33 mouse cellular contexts compared by ENCODE assay signal in genomic region chr3:141914588-141914987, GRCm38 (mm10).
"Had no signal": no experiment of that assay in that cellular context is flagged by ENCODE, and none has a peak within 500 bp of the region (broad histone marks: within the 10 kb centered on the region; RNA-seq: fewer than 3 reads in every experiment).

No protein-coding gene starts in this region.

- DNase-seq: left cerebral cortex, postnatal 4 days; liver; liver, embryonic 13.5 days; liver, postnatal 0 days; lung, adult 18-20 months; lung, adult 2 months; lung, embryonic 14.5 days; lung, postnatal 10 days; lung, postnatal 14 days; lung, postnatal 36 days; lung, postnatal 4 days; midbrain, embryonic 14.5 days had no signal

- H3K4me3 ChIP-seq: limb, embryonic 10.5 days; limb, embryonic 12.5 days; limb, embryonic 13.5 days; limb, embryonic 15.5 days; liver, embryonic 12.5 days; liver, embryonic 13.5 days; liver, embryonic 15.5 days; lung, embryonic 15.5 days; megakaryocyte, embryonic 14.5 days; midbrain, embryonic 10.5 days; midbrain, embryonic 12.5 days; midbrain, embryonic 13.5 days; midbrain, embryonic 15.5 days; myocyte; neural tube, embryonic 12.5 days; neural tube, embryonic 13.5 days had no signal

- H3K9ac ChIP-seq: limb, embryonic 12.5 days; limb, embryonic 13.5 days; limb, embryonic 15.5 days; liver, embryonic 12.5 days; liver, embryonic 13.5 days; liver, embryonic 14.5 days; liver, embryonic 15.5 days; liver, postnatal 0 days; lung, embryonic 14.5 days; lung, embryonic 15.5 days; midbrain, embryonic 12.5 days; midbrain, embryonic 13.5 days; midbrain, embryonic 15.5 days; neural tube, embryonic 12.5 days; neural tube, embryonic 13.5 days had no signal

- H3K9me3 ChIP-seq: limb, embryonic 10.5 days; limb, embryonic 12.5 days; limb, embryonic 13.5 days; limb, embryonic 15.5 days; liver, embryonic 12.5 days; liver, embryonic 13.5 days; liver, embryonic 15.5 days; lung, embryonic 15.5 days; megakaryocyte, embryonic 14.5 days; midbrain, embryonic 10.5 days; midbrain, embryonic 12.5 days; midbrain, embryonic 13.5 days; midbrain, embryonic 15.5 days; neural tube, embryonic 12.5 days; neural tube, embryonic 13.5 days had no signal

- H3K4me1 ChIP-seq: limb, embryonic 15.5 days; liver, embryonic 12.5 days; liver, embryonic 13.5 days; liver, embryonic 15.5 days; megakaryocyte, embryonic 14.5 days; midbrain, embryonic 10.5 days; midbrain, embryonic 13.5 days; midbrain, embryonic 15.5 days; neural tube, embryonic 13.5 days had no signal

- H3K27me3 ChIP-seq: limb, embryonic 15.5 days; liver, embryonic 12.5 days; liver, embryonic 13.5 days; liver, embryonic 15.5 days; lung, embryonic 15.5 days; megakaryocyte, embryonic 14.5 days; midbrain, embryonic 12.5 days; midbrain, embryonic 13.5 days; midbrain, embryonic 15.5 days; neural tube, embryonic 12.5 days; neural tube, embryonic 13.5 days had no signal

- H3K27ac ChIP-seq: limb, embryonic 10.5 days; limb, embryonic 12.5 days; limb, embryonic 13.5 days; limb, embryonic 15.5 days; liver, embryonic 12.5 days; liver, embryonic 13.5 days; liver, embryonic 14.5 days; liver, embryonic 15.5 days; lung, embryonic 15.5 days; macrophage; midbrain, embryonic 10.5 days; midbrain, embryonic 12.5 days; midbrain, embryonic 13.5 days; midbrain, embryonic 15.5 days; neural tube, embryonic 12.5 days; neural tube, embryonic 13.5 days had no signal

- H3K4me2 ChIP-seq: limb, embryonic 12.5 days; limb, embryonic 13.5 days; limb, embryonic 15.5 days; liver, embryonic 11.5 days; liver, embryonic 12.5 days; liver, embryonic 13.5 days; liver, embryonic 15.5 days; lung, embryonic 14.5 days; lung, embryonic 15.5 days; midbrain, embryonic 11.5 days; midbrain, embryonic 12.5 days; midbrain, embryonic 13.5 days; midbrain, embryonic 15.5 days; neural tube, embryonic 12.5 days; neural tube, embryonic 13.5 days had no signal

- H3K36me3 ChIP-seq: limb, embryonic 10.5 days; limb, embryonic 12.5 days; limb, embryonic 13.5 days; limb, embryonic 15.5 days; liver, embryonic 12.5 days; liver, embryonic 13.5 days; liver, embryonic 15.5 days; lung, embryonic 15.5 days; midbrain, embryonic 10.5 days; midbrain, embryonic 12.5 days; midbrain, embryonic 13.5 days; midbrain, embryonic 15.5 days; neural tube, embryonic 12.5 days; neural tube, embryonic 13.5 days had no signal

- ATAC-seq: liver, embryonic 12.5 days; liver, postnatal 0 days; lung, postnatal 0 days; midbrain, embryonic 13.5 days; midbrain, embryonic 15.5 days; midbrain, embryonic 16.5 days had no signal
